Mouse (Mus musculus) stomach, embryonic 15.5 days (tissue): ENCODE data around the gene Fam171a1. TPM values are rescaled to one million over a fixed set of nuclear protein-coding genes. Genes with fewer than 3 reads are reported as not detected.
A peak's percentile ranks its signal among the peaks of the same experiment; 100 is the strongest.
"Not testable (repeated sequence)": the region's sequence is repeated elsewhere in the genome, so short reads cannot be mapped to it uniquely, and the experiment has no call there.

ENCODE experiments used
- ATAC-seq: fragments of 200-750 bp; cut with Nextera tagmentation; 2 replicates; pipeline ENCODE4 v1.8.0; 2017; ENCODE audit warnings: low read depth, moderate number of reproducible peaks, moderate TSS enrichment; ENCODE audit not compliant: insufficient read depth, low FRiP score
- H3K27ac ChIP-seq: fragments of 300-500 bp; sonication (generic); 2 replicates; pipeline ENCODE4 v1.5.1; 2015; ENCODE audit warnings: mild to moderate bottlenecking, inconsistent platforms
- H3K27me3 ChIP-seq: fragments of 300-500 bp; sonication (generic); replicated peaks from 2 replicates; pipeline ENCODE4 v1.6.1; 2015; ENCODE audit warnings: inconsistent platforms
- H3K36me3 ChIP-seq: fragments of 300-500 bp; sonication (generic); 2 replicates; pipeline ENCODE4 v1.6.1; 2015; ENCODE audit warnings: inconsistent platforms
- H3K4me1 ChIP-seq: fragments of 300-500 bp; sonication (generic); 2 replicates; pipeline ENCODE4 v1.6.1; 2015; ENCODE audit warnings: inconsistent platforms
- H3K4me2 ChIP-seq: fragments of 300-500 bp; sonication (generic); 2 replicates; pipeline ENCODE4 v1.6.1; 2015; ENCODE audit warnings: mild to moderate bottlenecking, inconsistent platforms
- H3K4me3 ChIP-seq: fragments of 300-500 bp; sonication (generic); replicated peaks from 2 replicates; pipeline ENCODE4 v1.5.1; 2015; ENCODE audit warnings: inconsistent platforms
- H3K9ac ChIP-seq: fragments of 300-500 bp; sonication (generic); 2 replicates; pipeline ENCODE4 v1.6.1; 2015; ENCODE audit warnings: inconsistent platforms
- H3K9me3 ChIP-seq: fragments of 300-500 bp; sonication (generic); 2 replicates; pipeline ENCODE4 v1.6.1; 2016; ENCODE audit warnings: inconsistent platforms
- WGBS: fragments of 180-500 bp; shearing (Covaris S2); methylation state at CpG from one replicate; pipeline ENCODE4 v1.1.7; 2015; 5-methylcytosine and 5-hydroxymethylcytosine counted together
- polyA plus RNA-seq: library from polyadenylated mRNA; unstranded; fragments of >200 nt; fragmentation: Nextera tagmentation; extraction: Ambion mirVana; gene quantifications from 2 replicates; pipeline ENCODE4 v1.2.1, GENCODE M21; 2015

Fam171a1 gene
- polyA plus RNA-seq: 26.7 and 29.1 TPM in 2 replicates

- no peaks in the 10 kb centered on the region for H3K27me3 ChIP-seq
- peak within 1 kb of the TSS; percentile 35 for H3K27ac ChIP-seq
- no peak for ATAC-seq
- H3K9me3 ChIP-seq: no peaks in the 10 kb centered on the region
- no peaks in the 10 kb centered on the region for H3K4me1 ChIP-seq
- no peak within 1 kb of the TSS for H3K4me3 ChIP-seq
- 47% methylated on average over 4 of the region's 4 CpGs for WGBS
- no peak within 1 kb of the TSS for H3K4me2 ChIP-seq
- no peaks in the 10 kb centered on the region for H3K36me3 ChIP-seq
- no peak within 1 kb of the TSS for H3K9ac ChIP-seq
Observed at GRCm38 (mm10) chr2:3113866-3114265, at the start of gene Fam171a1. TSS of gene Fam171a1 (plus strand) at chr2:3114224.

GRCm38 (mm10) chr2:3069140-3069539 is 44.9 kb upstream of the Fam171a1 start:
- Histone ChIP-seq H3K9me3 (no peaks in the 10 kb centered on the region), H3K36me3 (no peaks in the 10 kb centered on the region), H3K27ac (no peak overlapping the region), H3K4me1 (no peaks in the 10 kb centered on the region), H3K27me3 (no peaks in the 10 kb centered on the region), H3K4me2 (no peak overlapping the region), H3K4me3 (no peak overlapping the region), H3K9ac (no peak overlapping the region)
- WGBS: 96% methylated on average over 1 of the region's 1 CpGs
- no peak for ATAC-seq

GRCm38 (mm10) chr2:3088361-3088760 is 25.7 kb upstream of the Fam171a1 start:
- not testable (repeated sequence) for H3K4me1 ChIP-seq, ATAC-seq, H3K4me3 ChIP-seq, H3K27me3 ChIP-seq, H3K9ac ChIP-seq, H3K36me3 ChIP-seq, H3K27ac ChIP-seq, H3K9me3 ChIP-seq, H3K4me2 ChIP-seq
- WGBS: 74% methylated on average over 3 of the region's 3 CpGs

- Histone ChIP-seq H3K4me3 (no peak overlapping the region), H3K9me3 (no peaks in the 10 kb centered on the region), H3K36me3 (no peaks in the 10 kb centered on the region), H3K27ac (no peak overlapping the region), H3K27me3 (no peaks in the 10 kb centered on the region), H3K9ac (no peak overlapping the region), H3K4me2 (no peak overlapping the region), H3K4me1 (no peaks in the 10 kb centered on the region)
- WGBS: 12% methylated on average over 1 of the region's 1 CpGs
- no peak for ATAC-seq
Observed at GRCm38 (mm10) chr2:3089274-3089673, 24.8 kb upstream of the Fam171a1 start.

- Histone ChIP-seq H3K27me3 (no peaks in the 10 kb centered on the region), H3K9me3 (no peaks in the 10 kb centered on the region), H3K4me1 (no peaks in the 10 kb centered on the region), H3K27ac (no peak overlapping the region), H3K36me3 (no peaks in the 10 kb centered on the region), H3K9ac (no peak overlapping the region), H3K4me3 (no peak overlapping the region), H3K4me2 (no peak overlapping the region)
- 54% methylated on average over 1 of the region's 1 CpGs for WGBS
- no peak for ATAC-seq
Observed at GRCm38 (mm10) chr2:3096101-3096500, 17.9 kb upstream of the Fam171a1 start.

- no peaks in the 10 kb centered on the region for H3K4me1 ChIP-seq
- no peaks in the 10 kb centered on the region for H3K36me3 ChIP-seq
- no peaks in the 10 kb centered on the region for H3K27me3 ChIP-seq
- H3K9ac ChIP-seq: no peak overlapping the region
- H3K9me3 ChIP-seq: no peaks in the 10 kb centered on the region
- H3K4me2 ChIP-seq: no peak overlapping the region
- ATAC-seq: no peak
- H3K4me3 ChIP-seq: no peak overlapping the region
- 75% methylated on average over 4 of the region's 4 CpGs for whole genome bisulfite sequencing
- no peak overlapping the region for H3K27ac ChIP-seq
Observed at GRCm38 (mm10) chr2:3099971-3100370, 14.1 kb upstream of the Fam171a1 start.

- no peaks in the 10 kb centered on the region for H3K4me1 ChIP-seq
- no peak overlapping the region for H3K9ac ChIP-seq
- ATAC-seq: no peak
- H3K4me2 ChIP-seq: no peak overlapping the region
- H3K4me3 ChIP-seq: no peak overlapping the region
- no peak overlapping the region for H3K27ac ChIP-seq
- no peaks in the 10 kb centered on the region for H3K36me3 ChIP-seq
- no peaks in the 10 kb centered on the region for H3K9me3 ChIP-seq
- 82% methylated on average over 2 of the region's 2 CpGs for WGBS
- H3K27me3 ChIP-seq: no peaks in the 10 kb centered on the region
Observed at GRCm38 (mm10) chr2:3101292-3101957, 12.6 kb upstream of the Fam171a1 start.

GRCm38 (mm10) chr2:3102360-3102759 is 11.7 kb upstream of the Fam171a1 start:
- Histone ChIP-seq H3K36me3 (no peaks in the 10 kb centered on the region), H3K4me1 (no peaks in the 10 kb centered on the region), H3K9me3 (no peaks in the 10 kb centered on the region), H3K4me3 (no peak overlapping the region), H3K27ac (no peak overlapping the region), H3K27me3 (no peaks in the 10 kb centered on the region), H3K9ac (no peak overlapping the region), H3K4me2 (no peak overlapping the region)
- no peak for ATAC-seq
- 54% methylated on average over 3 of the region's 3 CpGs for WGBS

GRCm38 (mm10) chr2:3107471-3107870 is 6.6 kb upstream of the Fam171a1 start:
- Histone ChIP-seq H3K4me2 (no peak overlapping the region), H3K4me1 (no peaks in the 10 kb centered on the region), H3K27ac (no peak overlapping the region), H3K9ac (no peak overlapping the region), H3K27me3 (no peaks in the 10 kb centered on the region), H3K4me3 (no peak overlapping the region), H3K36me3 (no peaks in the 10 kb centered on the region), H3K9me3 (no peaks in the 10 kb centered on the region)
- no peak for ATAC-seq
- WGBS: 68% methylated on average over 4 of the region's 4 CpGs

GRCm38 (mm10) chr2:3108431-3108830 is 5.6 kb upstream of the Fam171a1 start:
- no peak for ATAC-seq
- Histone ChIP-seq H3K9ac (no peak overlapping the region), H3K4me2 (no peak overlapping the region), H3K27me3 (no peaks in the 10 kb centered on the region), H3K36me3 (no peaks in the 10 kb centered on the region), H3K27ac (no peak overlapping the region), H3K4me3 (no peak overlapping the region), H3K9me3 (no peaks in the 10 kb centered on the region), H3K4me1 (no peaks in the 10 kb centered on the region)
- 78% methylated on average over 3 of the region's 3 CpGs for WGBS

GRCm38 (mm10) chr2:3108834-3109233 is 5.2 kb upstream of the Fam171a1 start:
- Histone ChIP-seq H3K4me2 (no peak overlapping the region), H3K9ac (no peak overlapping the region), H3K27ac (no peak overlapping the region), H3K27me3 (no peaks in the 10 kb centered on the region), H3K36me3 (no peaks in the 10 kb centered on the region), H3K4me3 (no peak overlapping the region), H3K4me1 (no peaks in the 10 kb centered on the region), H3K9me3 (no peaks in the 10 kb centered on the region)
- 64% methylated on average over 1 of the region's 1 CpGs for WGBS
- ATAC-seq: no peak

- Histone ChIP-seq H3K27me3 (no peaks in the 10 kb centered on the region), H3K4me1 (no peaks in the 10 kb centered on the region; the same call in 1 of the 2 replicates), H3K27ac (no peak overlapping the region), H3K36me3 (no peaks in the 10 kb centered on the region), H3K4me2 (peak overlapping the region; percentile 75), H3K4me3 (peak overlapping the region; percentile 92), H3K9ac (no peak overlapping the region), H3K9me3 (no peaks in the 10 kb centered on the region)
- 35% methylated on average over 2 of the region's 2 CpGs for WGBS
- no peak for ATAC-seq
Observed at GRCm38 (mm10) chr2:3117855-3118202, 3.8 kb downstream of the Fam171a1 start.
